Mouse (Mus musculus): ENCODE results near the gene Rgs17.
"Not testable (repeated sequence)": the region's sequence is repeated elsewhere in the genome, so short reads cannot be mapped to it uniquely, and the experiment has no call there.

The Rgs17 gene

DNA sequence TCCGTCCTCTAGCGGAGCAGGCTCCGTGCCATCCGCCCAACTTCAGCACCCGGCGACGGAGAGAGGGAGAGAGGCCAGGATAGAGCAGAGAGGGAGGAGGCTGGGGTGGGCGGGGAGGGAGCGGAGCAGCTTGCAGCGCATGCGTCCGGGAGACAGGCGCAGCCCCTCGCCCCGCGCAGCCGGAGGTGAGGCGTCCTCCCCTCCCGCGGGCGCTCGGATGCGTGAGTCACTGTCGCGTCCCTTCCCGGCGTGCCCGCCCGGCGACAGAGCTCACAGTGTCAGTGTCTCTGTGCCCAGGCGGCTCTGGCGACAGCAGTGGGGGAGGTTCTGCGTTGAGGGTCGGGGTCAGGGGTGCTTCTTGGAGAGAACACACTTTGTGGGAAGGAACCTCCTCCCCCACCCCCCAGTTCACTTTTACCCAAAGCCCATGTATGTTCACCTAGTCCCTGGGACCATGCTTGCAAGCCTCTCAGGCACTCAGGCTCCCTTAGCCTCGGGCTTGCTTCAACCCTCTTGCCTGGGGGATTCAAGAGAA, at the start of gene Rgs17:
TSS of gene Rgs17 (minus strand) at position 107 of the 535 bp plus-strand sequence.
- DNase-seq (ENCODE audit: low spot score) = peak; percentile 45

DNA sequence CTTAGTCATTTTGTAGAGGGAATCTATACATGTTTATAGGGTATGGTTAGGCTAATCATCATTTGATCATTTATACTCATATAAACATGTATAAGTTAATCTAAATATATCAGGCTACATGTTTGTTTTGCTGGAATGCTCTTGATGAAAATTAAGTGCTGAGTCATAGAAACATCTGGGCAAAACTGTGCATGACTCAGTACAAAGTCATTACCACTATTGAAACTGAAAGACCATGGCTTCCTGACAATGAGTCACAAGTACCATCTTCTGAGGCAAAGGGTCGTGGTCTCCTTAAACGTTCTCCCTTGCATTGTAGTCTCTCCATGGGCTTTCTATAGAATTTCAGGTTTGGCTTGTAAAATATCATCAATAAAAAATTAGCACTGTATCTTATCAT, 45.5 kb upstream of the Rgs17 start:
- DNase-seq (ENCODE audit: low spot score) = no peak

GRCm38 (mm10) chr10:5953787-5954186, 31.6 kb upstream of the Rgs17 start:
- DNase-seq (ENCODE audit: low spot score) = not testable (repeated sequence)

GRCm38 (mm10) chr10:5924261-5924660, 2.1 kb upstream of the Rgs17 start:
- DNase-seq (ENCODE audit: low spot score) = no peak

GRCm38 (mm10) chr10:5923096-5923495, 896 bp upstream of the Rgs17 start:
- no peak for DNase-seq (ENCODE audit: low spot score)

- DNase-seq (ENCODE audit: low spot score) = no peak
Observed at GRCm38 (mm10) chr10:5921771-5922170, 429 bp downstream of the Rgs17 start.

DNA sequence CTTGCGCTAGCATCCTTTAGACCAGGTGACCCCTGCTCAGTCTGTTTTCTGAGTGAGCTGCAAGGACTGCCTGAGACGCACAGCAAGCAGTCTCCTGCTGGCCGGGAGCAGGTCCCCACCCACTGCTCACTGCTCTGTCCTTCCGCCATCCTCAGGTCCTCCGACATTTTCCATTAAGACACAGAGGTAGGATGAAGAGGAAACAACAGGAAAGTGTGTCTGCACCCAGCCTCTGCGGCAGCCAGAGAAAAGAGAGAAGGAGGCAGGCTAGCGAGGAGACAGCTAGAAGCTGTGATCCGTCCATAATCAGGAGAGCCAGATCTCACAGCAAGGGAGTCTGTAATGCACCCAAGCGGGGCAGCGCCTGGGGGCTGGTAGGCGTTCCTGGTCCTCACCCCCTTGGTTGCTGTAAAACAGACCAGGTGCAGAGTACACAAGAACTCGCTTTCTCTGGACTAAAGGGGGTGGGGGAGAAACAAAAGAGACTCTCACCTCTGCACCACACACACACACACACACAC, 1.1 kb downstream of the Rgs17 start:
- no peak for DNase-seq (ENCODE audit: low spot score)

GRCm38 (mm10) chr10:5904399-5904798, 17.8 kb downstream of the Rgs17 start:
- DNase-seq (ENCODE audit: low spot score) = no peak

DNA sequence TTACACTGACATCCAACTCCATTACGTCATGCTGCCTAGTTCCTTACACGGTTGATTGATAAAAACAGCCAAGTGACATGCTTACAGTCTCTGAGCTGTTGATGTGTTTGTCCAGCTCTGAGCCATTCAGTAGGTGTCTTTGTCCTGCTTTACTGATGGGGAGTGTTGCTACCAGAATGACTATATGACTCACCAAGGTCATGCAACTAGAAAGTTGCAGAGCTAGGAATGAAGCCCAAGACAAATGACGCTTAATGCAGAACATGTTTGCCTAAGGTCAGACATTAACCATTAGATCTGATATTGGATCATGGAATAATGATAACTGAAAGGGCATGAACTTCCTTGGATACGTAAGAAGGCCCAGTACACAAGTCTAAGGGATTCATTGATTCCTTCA, 20.4 kb downstream of the Rgs17 start:
- DNase-seq (ENCODE audit: low spot score) = no peak

DNA sequence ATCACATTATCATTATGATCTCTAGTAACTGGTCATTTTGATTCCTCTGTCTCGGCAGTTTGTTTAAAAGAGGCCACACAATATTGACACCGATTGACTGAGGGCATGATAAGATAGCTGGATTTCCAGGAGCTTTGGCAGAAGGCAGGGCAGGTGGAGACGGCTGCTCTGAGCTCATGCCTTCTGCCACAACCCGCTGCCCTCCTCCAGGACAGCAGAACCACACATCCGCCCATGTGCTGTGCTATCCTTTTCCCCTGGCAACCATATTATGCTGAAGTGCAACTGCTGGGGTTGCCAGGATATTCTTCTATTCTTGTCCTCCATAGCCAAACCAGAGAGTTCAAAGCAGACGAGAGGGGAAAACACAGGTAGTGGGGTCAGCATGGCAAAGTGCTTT, 21.5 kb downstream of the Rgs17 start:
- no peak for DNase-seq (ENCODE audit: low spot score)

DNA sequence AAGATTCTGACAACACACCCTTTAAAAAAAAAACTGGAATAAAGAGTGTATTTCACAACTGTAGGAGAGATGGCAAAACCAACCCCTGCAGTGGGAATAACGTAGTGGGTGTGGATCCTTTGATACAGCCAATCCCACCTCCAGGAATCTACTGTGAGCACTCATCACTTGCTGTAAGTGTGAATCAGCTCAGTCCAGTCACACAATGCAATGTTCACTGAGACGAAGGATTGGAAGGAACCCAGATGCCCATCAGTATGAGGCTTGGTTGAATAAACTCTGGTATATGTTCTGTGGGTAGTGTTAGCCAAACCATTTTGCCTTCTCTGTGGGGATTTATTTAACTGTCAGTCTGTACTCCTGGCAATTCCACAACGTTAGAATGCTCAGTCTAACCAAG, 45.1 kb downstream of the Rgs17 start:
- DNase-seq (ENCODE audit: low spot score) = no peak

DNA sequence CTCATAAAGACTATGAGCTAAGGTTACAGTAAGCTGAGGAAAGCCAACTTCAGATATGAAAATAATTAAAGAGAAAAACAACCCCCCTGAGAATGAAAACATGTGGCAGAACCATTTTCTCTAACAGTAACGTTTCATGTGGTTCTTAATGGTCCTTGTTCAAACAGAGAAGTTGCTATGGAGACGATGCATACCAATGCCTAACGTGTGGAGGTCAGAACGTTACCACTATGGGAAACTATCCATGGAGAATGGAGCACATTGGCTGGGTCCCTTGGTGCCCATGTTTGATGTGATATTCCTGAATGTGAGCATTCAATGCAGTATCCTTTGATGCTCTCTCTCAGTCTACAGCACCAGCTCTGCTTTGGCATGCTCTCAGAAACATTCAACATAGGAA, 51.1 kb downstream of the Rgs17 start:
- DNase-seq (ENCODE audit: low spot score) = no peak

GRCm38 (mm10) chr10:5867981-5868552, 54.1 kb downstream of the Rgs17 start:
- DNase-seq (ENCODE audit: low spot score) = no peak

- DNase-seq (ENCODE audit: low spot score) = no peak
Observed at GRCm38 (mm10) chr10:5865996-5866395, 56.2 kb downstream of the Rgs17 start.

GRCm38 (mm10) chr10:5862669-5863068, 59.5 kb downstream of the Rgs17 start:
- no peak for DNase-seq (ENCODE audit: low spot score)

DNA sequence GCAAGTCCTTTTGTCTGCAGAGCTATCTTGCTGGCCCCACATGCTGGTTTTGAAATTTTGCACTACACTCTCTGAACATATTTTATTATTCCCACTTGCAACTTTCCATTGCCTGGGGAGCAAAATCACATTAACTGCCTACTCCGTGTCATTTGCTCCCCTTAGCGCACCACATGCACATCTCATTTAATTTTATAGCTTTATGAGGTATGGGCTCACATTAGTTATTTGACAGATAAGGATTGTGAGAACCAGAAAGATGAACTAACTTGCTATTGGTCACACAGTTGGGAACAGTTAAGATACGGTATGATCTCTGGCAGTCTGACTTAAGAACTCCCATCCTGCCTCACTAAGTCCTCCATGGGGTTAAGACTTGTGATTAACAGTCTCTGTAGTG, 61.4 kb downstream of the Rgs17 start:
- DNase-seq (ENCODE audit: low spot score) = no peak

DNA sequence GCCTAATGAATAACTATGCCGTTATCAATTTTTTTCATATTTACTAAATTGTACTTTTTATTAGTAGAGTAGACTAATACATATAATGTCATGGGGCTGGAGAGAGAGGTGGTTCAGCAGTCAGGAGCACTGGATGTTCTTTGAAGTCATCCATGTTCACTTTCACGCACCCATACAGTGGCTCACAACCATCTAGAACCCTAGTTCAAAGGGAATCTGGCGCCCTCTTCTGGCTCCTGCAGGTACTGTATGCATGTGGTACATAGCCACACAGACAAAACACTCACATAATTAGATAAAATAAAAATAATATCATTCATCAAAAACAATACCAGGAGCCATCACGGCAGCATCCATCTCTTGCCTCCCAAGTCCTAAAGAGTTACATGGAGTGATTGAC, 62.5 kb downstream of the Rgs17 start:
- no peak for DNase-seq (ENCODE audit: low spot score)

DNA sequence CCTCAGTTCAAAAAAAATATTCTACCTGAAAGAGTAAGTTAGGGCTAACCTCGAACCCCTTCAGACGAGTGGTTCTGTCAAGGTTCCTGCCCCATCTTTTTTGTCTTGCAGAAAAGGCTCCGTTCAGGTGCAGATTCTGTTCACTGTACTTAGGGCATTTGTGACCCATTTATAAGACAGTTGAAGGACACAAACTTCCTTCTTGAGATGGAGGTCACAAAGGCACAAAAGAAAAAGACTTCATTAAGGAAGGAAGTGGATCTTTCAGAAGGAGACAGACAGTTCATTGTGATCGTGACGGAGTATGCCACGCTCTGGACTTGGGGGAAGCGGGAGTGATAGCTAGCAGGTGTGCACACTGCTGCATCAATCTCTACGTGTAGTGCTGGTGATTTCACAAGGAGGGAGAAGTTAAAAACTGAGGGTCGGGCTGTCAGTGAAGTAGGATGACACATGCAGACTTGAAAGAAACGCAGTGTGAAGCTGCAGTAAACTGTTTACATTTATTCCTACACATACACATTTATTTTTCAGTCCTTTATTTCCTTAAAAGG, 64.1 kb downstream of the Rgs17 start:
- no peak for DNase-seq (ENCODE audit: low spot score)

DNA sequence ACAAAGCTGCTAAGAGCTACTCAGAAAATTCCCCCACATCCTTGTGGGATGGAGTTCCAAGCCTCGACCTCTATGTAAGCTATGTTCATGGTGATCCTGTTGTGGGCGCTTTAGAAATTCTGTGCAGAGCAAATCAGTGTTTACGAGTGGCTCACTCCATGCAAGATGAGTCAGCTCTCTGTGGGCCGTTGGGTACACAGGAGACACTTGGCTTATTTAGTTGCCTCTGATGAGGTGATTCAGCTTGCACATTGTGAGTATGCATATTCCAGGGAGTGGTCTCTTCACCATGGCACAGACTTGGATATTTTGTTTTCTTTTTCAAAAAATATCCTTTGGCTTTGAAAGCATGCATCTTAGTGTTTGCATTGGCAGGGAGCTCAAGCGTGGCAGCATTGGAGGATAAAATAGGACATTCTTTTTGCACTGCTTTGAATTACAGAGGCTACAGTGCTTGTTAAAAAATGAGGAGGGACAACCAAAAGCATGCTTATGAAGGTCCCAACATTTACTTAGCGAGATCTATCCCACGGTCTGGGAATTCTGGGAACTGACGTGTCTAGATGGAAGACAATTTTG, 68.8 kb downstream of the Rgs17 start:
- no peak for DNase-seq (ENCODE audit: low spot score)

DNA sequence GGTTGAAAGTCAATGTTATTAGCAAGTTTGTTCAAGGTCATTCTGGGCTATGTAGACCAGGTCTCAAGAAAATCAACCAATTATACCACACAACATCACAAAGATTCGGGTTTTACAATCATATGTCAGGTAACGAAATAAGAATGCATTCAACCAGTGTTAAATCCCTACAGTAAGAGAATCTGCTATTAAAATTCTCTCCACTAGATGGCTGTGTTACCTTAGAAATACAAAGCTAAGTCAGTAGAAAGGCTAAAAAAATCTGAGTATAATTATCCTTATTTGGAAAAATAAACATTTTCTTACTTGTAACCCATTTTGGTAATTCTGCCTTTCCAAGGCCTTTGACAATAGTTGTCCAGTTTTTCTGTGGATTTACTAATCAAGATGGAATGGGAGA, 75.3 kb downstream of the Rgs17 start:
- no peak for DNase-seq (ENCODE audit: low spot score)

GRCm38 (mm10) chr10:5841369-5841768, 80.8 kb downstream of the Rgs17 start:
- DNase-seq (ENCODE audit: low spot score) = peak; percentile 54

DNA sequence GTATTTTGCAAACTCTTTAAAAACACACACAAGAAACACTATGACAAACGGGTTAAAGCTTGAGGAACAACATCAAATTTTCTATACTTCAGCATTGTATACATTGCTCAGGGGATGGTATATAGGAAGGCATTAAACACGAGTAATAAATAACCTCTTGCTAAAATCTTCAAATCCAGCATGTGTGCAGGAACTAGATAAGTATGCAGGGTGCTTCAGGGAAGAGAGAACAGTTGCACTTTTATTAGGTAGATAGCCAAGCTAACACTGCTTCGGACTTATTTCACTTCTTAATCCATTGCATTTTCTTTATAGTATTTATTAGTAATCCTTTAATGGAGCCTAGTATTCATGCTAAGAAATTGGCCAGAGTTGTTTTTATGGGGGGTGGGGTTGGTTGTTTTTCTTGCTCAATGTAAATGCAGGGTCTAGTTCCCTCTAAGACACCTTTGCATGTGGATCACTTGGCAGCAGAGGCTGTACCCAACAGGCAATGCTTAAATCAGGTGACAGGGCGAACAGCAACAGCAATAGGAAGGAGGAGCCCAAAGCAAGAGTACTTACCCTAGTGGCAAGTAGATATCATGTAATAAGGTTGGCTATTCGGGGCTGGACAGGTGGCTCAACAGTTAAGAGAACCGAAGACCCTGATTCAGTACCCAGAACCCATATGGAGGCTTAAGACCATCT, 95.7 kb downstream of the Rgs17 start:
- no peak for DNase-seq (ENCODE audit: low spot score)

DNA sequence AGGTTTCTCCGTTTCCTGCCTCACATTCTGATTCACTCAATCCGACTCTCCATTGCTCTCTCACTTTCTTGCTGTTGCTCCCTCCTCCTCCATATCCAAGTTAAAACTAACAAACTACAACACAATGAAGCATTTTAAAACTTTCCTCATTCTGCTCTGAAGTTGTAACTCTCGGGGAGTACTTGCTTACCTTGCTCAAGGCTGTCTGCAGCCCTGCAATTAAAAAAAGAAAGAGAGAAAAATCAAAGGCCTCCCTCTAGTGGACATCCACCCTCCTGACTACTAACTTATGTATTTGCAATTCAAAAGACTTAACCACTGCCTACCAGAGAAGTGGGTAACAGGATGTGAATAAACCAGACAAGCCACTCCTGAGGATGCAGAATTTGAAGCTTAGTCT, 97.4 kb downstream of the Rgs17 start:
- DNase-seq (ENCODE audit: low spot score) = peak; percentile 39

Measured in urinary bladder, postnatal 14 days (tissue).